Comparison of ENCODE assay signal across 9 mouse cellular contexts in genomic region chr7:35948389-35948788, GRCm38 (mm10).
DNase-seq lines count a peak whose midpoint lies in the region; ATAC-seq and TF ChIP-seq lines count a peak whose summit lies in the region.
"Had no signal": no experiment of that assay in that cellular context is flagged by ENCODE, and none has a peak within 500 bp of the region (broad histone marks: within the 10 kb centered on the region; RNA-seq: fewer than 3 reads in every experiment).

No protein-coding gene starts in this region.

- H3K4me1 ChIP-seq in liver, postnatal 0 days (ENCODE audit: insufficient read depth) = no peaks in the 10 kb centered on the region
- no peaks in the 10 kb centered on the region for H3K4me1 ChIP-seq in intestine, postnatal 0 days (replicated peaks; ENCODE audit: control insufficient read depth, insufficient read depth, low read length)
- no peaks in the 10 kb centered on the region; the same call in 1 of the 2 replicates for H3K4me1 ChIP-seq in lung, embryonic 16.5 days (replicated peaks; ENCODE audit: control insufficient read depth, insufficient read depth, low read length)
- no peaks in the 10 kb centered on the region; the same call in 1 of the 2 replicates for H3K4me1 ChIP-seq in stomach, postnatal 0 days (replicated peaks; ENCODE audit: control insufficient read depth, insufficient read depth)

- no peak for TF ChIP-seq EP300 in liver, postnatal 0 days (IDR thresholded peaks at IDR 0.05; ENCODE audit: low read depth)
- no peak for TF ChIP-seq EP300 in stomach, postnatal 0 days (optimal IDR thresholded peaks at IDR 0.05)

- no peak overlapping the region for H3K9ac ChIP-seq in liver, postnatal 0 days (replicated peaks)
- no peak overlapping the region for H3K9ac ChIP-seq in intestine, postnatal 0 days (ENCODE audit: low read depth, low read length)
- peak overlapping the region; percentile 26; the same call in 1 of the 2 replicates for H3K9ac ChIP-seq in lung, embryonic 16.5 days (ENCODE audit: low read length)
- no peak overlapping the region for H3K9ac ChIP-seq in stomach, postnatal 0 days (ENCODE audit: low read length)

- no peaks in the 10 kb centered on the region for H3K27me3 ChIP-seq in liver, postnatal 0 days (ENCODE audit: insufficient read depth, low read length)
- H3K27me3 ChIP-seq in intestine, postnatal 0 days (replicated peaks; ENCODE audit: control insufficient read depth, insufficient read depth, low read length) = no peaks in the 10 kb centered on the region
- no peaks in the 10 kb centered on the region for H3K27me3 ChIP-seq in lung, embryonic 16.5 days (ENCODE audit: control insufficient read depth, insufficient read depth, low read depth, low read length)
- H3K27me3 ChIP-seq in stomach, postnatal 0 days (ENCODE audit: control insufficient read depth, insufficient read depth, low read length) = no peaks in the 10 kb centered on the region

- WGBS in liver, postnatal 0 days (ENCODE audit: insufficient replicate concordance) = 5% methylated on average over 13 of the region's 13 CpGs
- WGBS in intestine, postnatal 0 days = under 1% methylated on average over 13 of the region's 13 CpGs
- WGBS in lung, embryonic 16.5 days = 1% methylated on average over 13 of the region's 13 CpGs
- 2% methylated on average over 13 of the region's 13 CpGs for WGBS in stomach, postnatal 0 days

- ATAC-seq in liver, postnatal 0 days = no peak
- ATAC-seq in intestine, postnatal 0 days = peak; percentile 41; the same call in 1 of the 2 replicates
- peak; percentile 96 for ATAC-seq in lung, embryonic 16.5 days (ENCODE audit: low read depth)
- peak; percentile 54 for ATAC-seq in stomach, postnatal 0 days (ENCODE audit: low FRiP score, low TSS enrichment)

- H3K4me2 ChIP-seq in liver, postnatal 0 days (ENCODE audit: low read depth, low read length) = no peak overlapping the region
- peak overlapping the region; percentile 37; the same call in 1 of the 2 replicates for H3K4me2 ChIP-seq in intestine, postnatal 0 days (replicated peaks; ENCODE audit: low read depth)
- H3K4me2 ChIP-seq in lung, embryonic 16.5 days (ENCODE audit: low read depth, low read length) = peak overlapping the region; percentile 41
- H3K4me2 ChIP-seq in stomach, postnatal 0 days (replicated peaks; ENCODE audit: low read depth) = peak overlapping the region; percentile 26; the same call in 1 of the 2 replicates

- H3K36me3 ChIP-seq in liver, postnatal 0 days (replicated peaks; ENCODE audit: insufficient read depth, low read length) = no peaks in the 10 kb centered on the region
- no peaks in the 10 kb centered on the region for H3K36me3 ChIP-seq in intestine, postnatal 0 days (ENCODE audit: control insufficient read depth, insufficient read depth)
- no peaks in the 10 kb centered on the region for H3K36me3 ChIP-seq in lung, embryonic 16.5 days (ENCODE audit: control insufficient read depth, insufficient read depth, low read length)
- no peaks in the 10 kb centered on the region for H3K36me3 ChIP-seq in stomach, postnatal 0 days (ENCODE audit: control insufficient read depth, insufficient read depth, low read length)
- H3K36me3 ChIP-seq: G1E had no signal

- DNase-seq in liver = peak; percentile 8
- no peak for DNase-seq in liver, postnatal 0 days
- DNase-seq in stomach, postnatal 0 days (ENCODE audit: low spot score) = peak; percentile 59
- DNase-seq in T-cell, adult 2 months (ENCODE audit: low spot score) = no peak
- no peak for DNase-seq in thymus, postnatal 10 days (ENCODE audit: low spot score in 2 of 2)
- DNase-seq in B cell, adult 2 months = no peak

- H3K27ac ChIP-seq in liver, postnatal 0 days (ENCODE audit: low read depth) = no peak overlapping the region
- no peak overlapping the region for H3K27ac ChIP-seq in intestine, postnatal 0 days (ENCODE audit: low read depth, low read length)
- H3K27ac ChIP-seq in lung, embryonic 16.5 days (ENCODE audit: low read length) = peak overlapping the region; percentile 85
- H3K27ac ChIP-seq in stomach, postnatal 0 days (replicated peaks) = no peak overlapping the region

- no peak for TF ChIP-seq CTCF in liver, postnatal 0 days (IDR thresholded peaks at IDR 0.05; ENCODE audit: low read depth)
- TF ChIP-seq CTCF in intestine, postnatal 0 days (IDR thresholded peaks at IDR 0.05; ENCODE audit: low read depth) = no peak
- TF ChIP-seq CTCF in stomach, postnatal 0 days (IDR thresholded peaks at IDR 0.05; ENCODE audit: low read depth) = no peak

- H3K4me3 ChIP-seq in liver, postnatal 0 days (ENCODE audit: low read depth, low read length) = no peak overlapping the region
- H3K4me3 ChIP-seq in intestine, postnatal 0 days (ENCODE audit: low read depth, low read length) = no peak overlapping the region
- 0 out of 2 replicates have a peak overlapping the region, but pooled peaks have one; percentile 4 for H3K4me3 ChIP-seq in lung, embryonic 16.5 days (ENCODE audit: low read length)
- H3K4me3 ChIP-seq in stomach, postnatal 0 days (ENCODE audit: low read depth, low read length) = no peak overlapping the region

- H3K9me3 ChIP-seq in liver, postnatal 0 days (ENCODE audit: low read length) = no peaks in the 10 kb centered on the region
- H3K9me3 ChIP-seq in intestine, postnatal 0 days (ENCODE audit: control insufficient read depth) = no peaks in the 10 kb centered on the region
- H3K9me3 ChIP-seq in lung, embryonic 16.5 days (ENCODE audit: control insufficient read depth, low read length) = no peaks in the 10 kb centered on the region
- no peaks in the 10 kb centered on the region for H3K9me3 ChIP-seq in stomach, postnatal 0 days (ENCODE audit: control insufficient read depth, low read length)

Comparison
In these comparisons a context has a peak if more than half of its experiments do, and no peak if none do; other contexts are left out.
1. DNase-seq: peak in liver (single experiment) and stomach, postnatal 0 days (single experiment); none in liver, postnatal 0 days (single experiment), T-cell, adult 2 months (single experiment), thymus, postnatal 10 days (0 of 2) and B cell, adult 2 months (0 of 2).